Mouse (Mus musculus) CH12.LX (cell line): ENCODE measurements around the gene Mis18bp1. TPM values are rescaled to one million over a fixed set of nuclear protein-coding genes. Genes with fewer than 3 reads are reported as not detected.

Source experiments
- DNase-seq: peaks from one replicate; pipeline ENCODE4 v3.0.0-alpha.2; 2013; ENCODE audit errors: extremely low read depth
- H3K27ac ChIP-seq: 2 replicates; pipeline ENCODE4 v1.5.1; 2012; ENCODE audit warnings: low read depth, mild to moderate bottlenecking, control low read depth, moderate library complexity; ENCODE audit not compliant: insufficient read depth
- H3K27me3 ChIP-seq: replicated peaks from 2 replicates; pipeline ENCODE3; 2012; ENCODE audit warnings: inconsistent platforms
- H3K36me3 ChIP-seq, 2 experiments: replicated peaks in 1 of 2; 2 replicates each; pipeline versions ENCODE3 to v1.6.1; 2012; ENCODE audit warnings: inconsistent platforms in 1 of 2, low read length in 1 of 2, mild to moderate bottlenecking in 1 of 2, mixed read lengths in 1 of 2, moderate library complexity in 1 of 2; ENCODE audit not compliant: control insufficient read depth in 1 of 2, insufficient read depth in 1 of 2
- H3K4me1 ChIP-seq, 2 experiments: 2 replicates each; pipeline ENCODE4 v1.6.1; 2012; ENCODE audit warnings: inconsistent platforms in 1 of 2, moderate library complexity in 1 of 2; ENCODE audit not compliant: insufficient read depth in 2 of 2, control insufficient read depth in 1 of 2
- H3K4me2 ChIP-seq: 2 replicates; pipeline ENCODE4 v1.6.1; 2012; ENCODE audit warnings: low read depth, mild to moderate bottlenecking, control low read depth; ENCODE audit not compliant: poor library complexity, insufficient read depth, severe bottlenecking
- H3K4me3 ChIP-seq, 3 experiments: fragments of 150-350 bp in 1 of 3; sonication (generic) in 1 of 3; replicated peaks in 1 of 3; 2 replicates each; pipeline versions ENCODE3 to v1.5.1; 2011 to 2012; ENCODE audit warnings: low read depth in 2 of 3, low read length in 2 of 3, mild to moderate bottlenecking in 2 of 3, moderate library complexity in 2 of 3, control low read depth in 1 of 3, improper control_type of control experiment in 1 of 3, inconsistent platforms in 1 of 3, mixed read lengths in 1 of 3; ENCODE audit not compliant: poor library complexity in 1 of 3
- H3K79me2 ChIP-seq: replicated peaks from 2 replicates; pipeline ENCODE4 v1.6.1; 2012; ENCODE audit warnings: mild to moderate bottlenecking, moderate library complexity; ENCODE audit not compliant: control insufficient read depth, poor library complexity, insufficient read depth, severe bottlenecking; ENCODE audit errors: extremely low read depth
- H3K9ac ChIP-seq: 2 replicates; pipeline ENCODE4 v1.6.1; 2012; ENCODE audit warnings: low read depth, mild to moderate bottlenecking, control low read depth, moderate library complexity; ENCODE audit not compliant: insufficient read depth
- H3K9me3 ChIP-seq: replicated peaks from 2 replicates; pipeline ENCODE3; 2012; ENCODE audit warnings: low read length, inconsistent platforms, mixed read lengths
- CHD1 ChIP-seq: IDR thresholded peaks from 2 replicates; pipeline ENCODE4 v1.6.1; 2012; ENCODE audit warnings: low read depth, low read length, improper control_type of control experiment, inconsistent platforms
- CHD2 ChIP-seq: IDR thresholded peaks from 2 replicates; pipeline ENCODE4 v1.6.1; 2011; ENCODE audit warnings: low read length, improper control_type of control experiment
- E2F4 ChIP-seq: IDR thresholded peaks from 2 replicates; pipeline ENCODE4 v1.6.1; 2011; ENCODE audit warnings: low read depth, low read length, improper control_type of control experiment; ENCODE audit not compliant: insufficient replicate concordance
- HCFC1 ChIP-seq: IDR thresholded peaks from 2 replicates; pipeline ENCODE4 v1.6.1; 2012; ENCODE audit warnings: low read depth, mild to moderate bottlenecking, inconsistent platforms, low read length, improper control_type of control experiment
- IRF4 ChIP-seq: IDR thresholded peaks from 2 replicates; pipeline ENCODE4 v1.6.1; 2014; ENCODE audit warnings: low read depth, mild to moderate bottlenecking, inconsistent platforms, low read length, improper control_type of control experiment
- JUN ChIP-seq: IDR thresholded peaks from 2 replicates; pipeline ENCODE4 v1.6.1; 2011; ENCODE audit warnings: low read depth, mild to moderate bottlenecking, low read length, improper control_type of control experiment, moderate library complexity; ENCODE audit not compliant: insufficient read depth
- MAFK ChIP-seq: IDR thresholded peaks from 2 replicates; pipeline ENCODE4 v1.6.1; 2011; ENCODE audit warnings: low read length, improper control_type of control experiment; ENCODE audit not compliant: insufficient replicate concordance
- MAX ChIP-seq: IDR thresholded peaks from 2 replicates; pipeline ENCODE4 v1.6.1; 2011; ENCODE audit warnings: low read length, improper control_type of control experiment
- MAZ ChIP-seq: IDR thresholded peaks from 2 replicates; pipeline ENCODE4 v1.6.1; 2012; ENCODE audit warnings: low read depth, mild to moderate bottlenecking, inconsistent platforms, low read length, improper control_type of control experiment, moderate library complexity
- MYC ChIP-seq: IDR thresholded peaks from 2 replicates; pipeline ENCODE4 v1.6.1; 2011; ENCODE audit warnings: low read depth, mild to moderate bottlenecking, improper control_type of control experiment, low read length
- PAX5 ChIP-seq: IDR thresholded peaks from 2 replicates; pipeline ENCODE4 v1.6.1; 2012; ENCODE audit warnings: low read length, inconsistent platforms, mixed read lengths
- POLR2AphosphoS2 ChIP-seq: IDR thresholded peaks from 2 replicates; pipeline ENCODE4 v1.6.1; 2011; ENCODE audit warnings: low read depth, low read length, improper control_type of control experiment
- RCOR1 ChIP-seq: conservative IDR thresholded peaks from 2 replicates; pipeline ENCODE4 v1.6.1; 2012; ENCODE audit warnings: low read depth, mild to moderate bottlenecking, inconsistent platforms, low read length, improper control_type of control experiment
- TBP ChIP-seq: conservative IDR thresholded peaks from 2 replicates; pipeline ENCODE4 v1.6.1; 2011; ENCODE audit warnings: low read depth, low read length, improper control_type of control experiment
- TCF12 ChIP-seq: IDR thresholded peaks from 2 replicates; pipeline ENCODE4 v1.6.1; 2014; ENCODE audit warnings: low read depth, mild to moderate bottlenecking, inconsistent platforms, low read length, improper control_type of control experiment
- USF2 ChIP-seq: conservative IDR thresholded peaks from 2 replicates; pipeline ENCODE4 v1.6.1; 2011; ENCODE audit warnings: low read depth, low read length, improper control_type of control experiment
- ZKSCAN1 ChIP-seq: IDR thresholded peaks from 2 replicates; pipeline ENCODE4 v1.6.1; 2012; ENCODE audit warnings: low read depth, inconsistent platforms, low read length, improper control_type of control experiment, borderline replicate concordance
- ZMIZ1 ChIP-seq: IDR thresholded peaks from 2 replicates; pipeline ENCODE4 v1.6.1; 2012; ENCODE audit warnings: low read depth, mild to moderate bottlenecking, inconsistent platforms, low read length, improper control_type of control experiment
- dilution Hi-C: fragments of 300-500 bp; cut with MboI; formaldehyde crosslinking; loops from 2 replicates; pipeline ENCODE4 v1.14.3; 2020; ENCODE audit warnings: low sequenced_read_pairs; ENCODE audit not compliant: extremely low pct_unique_long_range_greater_than_20kb, extremely low pct_ligation_motif_present
- in situ Hi-C: fragments of 300-500 bp; cut with MboI; formaldehyde crosslinking; loops from 3 replicates; pipeline ENCODE4 v1.14.3; 2019; ENCODE audit warnings: low sequenced_read_pairs, low pct_ligation_motif_present, low pct_unique_long_range_greater_than_20kb, mixed read lengths
- polyA plus RNA-seq: library from polyadenylated mRNA; unstranded; fragments of >175 nt; gene quantifications from 2 replicates; pipeline ENCODE4 v1.2.1, GENCODE M21; 2012; ENCODE audit warnings: low read depth; ENCODE audit not compliant: insufficient read length
- total RNA-seq, 2 experiments: library from RNA; depleted of rRNA; stranded (reverse); fragments of 300-350 nt in 1 of 2; fragments of >200 nt in 1 of 2; gene quantifications; 2 replicates each; pipeline ENCODE4 v1.2.3; 2012 to 2014

Mis18bp1 gene
- total and polyA plus RNA-seq, 3 experiments, result 12.0 to 34.2 (median 27.5) TPM

DNA sequence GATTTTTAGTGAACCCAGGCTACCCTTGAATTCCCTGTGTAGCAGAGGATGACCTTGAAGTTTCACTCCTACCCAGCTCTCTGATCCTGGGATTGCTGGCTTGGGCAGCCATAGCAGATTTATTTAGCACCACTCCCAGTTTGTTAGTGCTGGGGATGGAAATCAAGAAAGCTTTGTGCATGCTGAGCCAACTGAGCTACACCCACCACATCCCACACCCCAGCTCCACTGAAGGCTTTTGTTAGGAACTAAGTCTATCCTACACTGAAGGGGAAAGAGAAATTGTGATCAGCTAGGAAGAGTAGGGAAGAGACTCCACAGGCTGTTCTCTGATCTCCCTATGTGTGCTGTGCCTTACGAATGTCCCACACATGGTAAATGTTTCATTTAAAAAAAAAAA is 59.6 kb downstream of the Mis18bp1 start:
- Histone ChIP-seq H3K4me3 (no peak overlapping the region), H3K79me2 (peaks cover 6% of the 10 kb centered on the region; the same call in 1 of the 2 replicates), H3K4me1 (no peaks in the 10 kb centered on the region), H3K4me2 (no peak overlapping the region), H3K9me3 (no peaks in the 10 kb centered on the region), H3K36me3 (peaks cover 23 to 71% of the 10 kb centered on the region in 2 experiments), H3K9ac (no peak overlapping the region), H3K27me3 (no peaks in the 10 kb centered on the region), H3K27ac (no peak overlapping the region)
- no peak for DNase-seq
- no peak for TF ChIP-seq ZKSCAN1
- no peak for TF ChIP-seq TCF12
- TF ChIP-seq MAZ, result no peak
- TF ChIP-seq HCFC1, result no peak
- TF ChIP-seq IRF4, result no peak
- TF ChIP-seq CHD2, result no peak
- TF ChIP-seq ZMIZ1, result no peak
- dilution Hi-C loops (no loop called here), in situ Hi-C loops (no loop called here)

DNA sequence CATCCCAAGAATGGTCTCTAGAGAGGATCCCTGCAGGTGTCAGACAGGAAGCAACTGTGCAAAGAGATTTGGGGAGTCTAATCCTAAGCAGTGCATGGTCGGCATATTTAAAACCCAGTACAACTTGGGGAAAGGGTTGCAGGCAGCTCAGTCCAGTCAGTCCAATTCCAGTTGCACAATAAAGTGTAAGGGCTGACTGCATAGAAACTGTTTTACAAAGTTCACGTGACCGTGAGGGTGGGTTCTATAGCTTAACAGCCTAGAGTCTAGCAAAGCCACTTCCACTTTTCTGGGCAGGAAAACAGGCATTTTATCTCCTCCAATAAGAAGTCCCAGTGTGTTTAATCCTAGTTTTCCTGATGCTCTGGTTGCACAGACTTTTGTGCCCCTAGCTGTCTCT is 60.9 kb downstream of the Mis18bp1 start:
- DNase-seq, result no peak

DNA sequence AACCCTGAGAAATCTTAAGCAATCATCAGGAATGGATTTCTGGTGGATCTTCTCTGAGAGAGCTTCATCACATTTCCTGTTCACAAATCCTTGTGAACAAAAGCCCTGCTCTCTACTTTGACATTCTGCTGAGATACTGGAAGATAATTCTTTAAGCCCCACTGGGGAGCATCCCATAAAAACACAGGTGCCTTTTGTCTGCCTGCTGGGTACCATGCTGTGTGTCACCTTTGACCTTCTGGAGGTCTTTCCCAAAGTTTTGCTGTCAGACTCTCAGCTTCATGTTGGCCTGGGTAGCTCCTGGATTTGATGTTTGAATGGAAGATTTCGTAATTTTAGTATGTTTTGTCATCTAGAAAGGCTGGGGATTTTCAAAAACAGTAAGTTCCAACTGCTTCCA is 63.7 kb downstream of the Mis18bp1 start:
- H3K9me3 ChIP-seq, result no peaks in the 10 kb centered on the region
- H3K4me2 ChIP-seq, result no peak overlapping the region
- no peaks in the 10 kb centered on the region for H3K27me3 ChIP-seq
- H3K4me3 ChIP-seq, result no peak overlapping the region
- dilution Hi-C loops, result no loop called here
- DNase-seq, result no peak
- H3K4me1 ChIP-seq, result no peaks in the 10 kb centered on the region
- H3K27ac ChIP-seq, result no peak overlapping the region
- in situ Hi-C loops, result no loop called here
- H3K9ac ChIP-seq, result no peak overlapping the region
- peaks cover 30 to 70% of the 10 kb centered on the region in 2 experiments for H3K36me3 ChIP-seq
- TF ChIP-seq JUN (no peak), POLR2AphosphoS2 (no peak), CHD1 (no peak)
- H3K79me2 ChIP-seq, result peaks cover 6% of the 10 kb centered on the region; the same call in 1 of the 2 replicates

More for the DNA sequence above, 60.9 kb downstream of the Mis18bp1 start:
- dilution Hi-C loops (no loop called here), in situ Hi-C loops (no loop called here)
- TF ChIP-seq PAX5, result no peak
- no peak for TF ChIP-seq RCOR1
- TF ChIP-seq ZMIZ1, result no peak
- TF ChIP-seq USF2, result no peak
- no peak for TF ChIP-seq E2F4
- no peak for TF ChIP-seq MAFK
- TF ChIP-seq MAZ, result no peak
- no peak for TF ChIP-seq MYC
- TF ChIP-seq JUN, result no peak
- TF ChIP-seq POLR2AphosphoS2, result no peak
- no peak for TF ChIP-seq MAX
- no peak for TF ChIP-seq TBP
- Histone ChIP-seq H3K36me3 (peaks cover 24 to 73% of the 10 kb centered on the region in 2 experiments), H3K4me1 (no peaks in the 10 kb centered on the region), H3K27ac (no peak overlapping the region), H3K4me3 (no peak overlapping the region), H3K27me3 (no peaks in the 10 kb centered on the region), H3K9me3 (no peaks in the 10 kb centered on the region), H3K9ac (no peak overlapping the region), H3K79me2 (peaks cover 6% of the 10 kb centered on the region; the same call in 1 of the 2 replicates), H3K4me2 (no peak overlapping the region)
